Mouse (Mus musculus): Measurements from ENCODE around the gene Kdf1.
"Not testable (repeated sequence)": the region's sequence is repeated elsewhere in the genome, so short reads cannot be mapped to it uniquely, and the experiment has no call there.

Kdf1 gene

GRCm38 (mm10) chr4:133496738-133497445 lies 21.9 kb upstream of the Kdf1 start:
- no peak for DNase-seq (ENCODE audit: low spot score in 2 of 2)

DNA sequence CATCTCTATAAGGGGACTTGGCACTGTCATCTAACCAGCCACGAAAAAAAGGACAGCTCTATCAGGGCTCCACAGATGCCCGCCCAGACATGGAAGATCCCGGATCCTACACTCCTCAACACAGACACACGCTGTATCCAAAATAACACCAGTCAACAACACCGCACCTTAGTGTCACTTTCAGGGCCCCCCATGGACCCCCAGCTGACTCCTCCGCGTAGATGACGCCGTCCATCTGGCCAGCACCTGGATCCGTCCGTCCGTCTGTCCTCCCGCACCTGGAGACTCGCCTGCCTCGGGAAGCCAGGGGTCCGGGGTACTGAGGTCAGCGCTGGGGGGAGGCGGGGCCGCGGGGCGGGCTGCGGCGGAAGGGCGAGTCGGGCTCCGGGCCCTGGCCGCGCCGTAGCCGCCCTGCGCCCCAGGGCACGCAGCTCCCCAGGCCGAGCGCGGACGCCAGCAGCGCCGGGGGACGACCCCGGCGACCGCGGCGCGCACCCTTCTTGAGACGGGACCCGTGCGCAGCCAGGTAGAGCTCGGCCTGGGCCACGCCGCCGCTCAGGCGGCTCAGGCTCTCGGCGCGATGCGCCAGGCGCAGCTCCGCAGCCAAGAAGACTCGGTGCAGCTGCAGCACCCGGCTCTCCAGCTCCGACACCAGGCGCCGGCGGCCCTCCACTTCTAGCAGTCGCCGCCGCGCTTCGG lies 21.2 kb upstream of the Kdf1 start:
- no peak for DNase-seq (ENCODE audit: low spot score in 2 of 2)

- peak in 1 of 2 experiments; percentile 42 for DNase-seq (ENCODE audit: low spot score in 2 of 2)
These were observed 20.5 kb upstream of the Kdf1 start, which contains the start of gene Trnp1 for GRCm38 (mm10) chr4:133498160-133498724. Trnp1 (minus strand) TSS chr4:133498550.

DNA sequence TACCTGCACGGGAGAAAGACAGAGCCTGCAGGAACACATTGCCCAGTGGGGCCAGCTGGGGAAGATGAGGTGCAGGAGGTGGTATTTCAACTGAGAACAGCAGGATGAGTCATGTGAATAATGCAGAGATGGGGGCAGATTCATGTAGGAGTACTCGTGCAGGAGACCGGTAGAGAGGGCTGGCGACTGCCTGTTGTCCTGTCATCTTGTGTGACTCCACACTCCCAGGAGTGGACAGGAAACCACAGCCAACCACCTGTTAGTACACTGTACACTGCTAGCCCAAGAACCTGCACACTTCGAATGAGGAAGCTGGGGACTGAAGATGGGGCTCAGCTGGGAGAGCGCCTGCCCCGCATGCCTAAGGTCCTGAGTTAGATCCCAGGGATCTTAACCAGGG lies 17.2 kb upstream of the Kdf1 start:
- no peak for DNase-seq (ENCODE audit: low spot score in 2 of 2)

DNA sequence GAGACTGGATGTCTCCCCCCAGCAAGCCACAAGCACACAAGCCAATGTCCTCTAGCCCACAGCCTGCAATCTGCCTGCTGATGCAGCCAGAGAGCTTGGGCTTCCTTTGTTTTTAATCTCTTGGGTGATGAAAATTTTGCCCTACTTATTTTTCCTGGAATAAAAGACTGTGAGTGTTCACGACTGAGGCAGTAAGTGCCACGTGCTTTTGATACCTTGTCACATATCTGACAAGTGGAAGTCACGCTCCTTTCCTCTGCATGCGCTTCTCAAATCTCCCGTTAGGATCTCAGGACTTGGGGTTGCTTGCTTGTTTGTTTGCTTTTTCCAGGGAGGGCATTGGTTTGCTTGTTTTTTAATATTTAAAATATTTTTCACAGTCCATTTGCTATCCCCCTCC lies 14.5 kb upstream of the Kdf1 start:
- DNase-seq (ENCODE audit: low spot score in 2 of 2): no peak

- DNase-seq (ENCODE audit: low spot score in 2 of 2): no peak
These were observed 13.8 kb upstream of the Kdf1 start for GRCm38 (mm10) chr4:133504755-133505485.

DNA sequence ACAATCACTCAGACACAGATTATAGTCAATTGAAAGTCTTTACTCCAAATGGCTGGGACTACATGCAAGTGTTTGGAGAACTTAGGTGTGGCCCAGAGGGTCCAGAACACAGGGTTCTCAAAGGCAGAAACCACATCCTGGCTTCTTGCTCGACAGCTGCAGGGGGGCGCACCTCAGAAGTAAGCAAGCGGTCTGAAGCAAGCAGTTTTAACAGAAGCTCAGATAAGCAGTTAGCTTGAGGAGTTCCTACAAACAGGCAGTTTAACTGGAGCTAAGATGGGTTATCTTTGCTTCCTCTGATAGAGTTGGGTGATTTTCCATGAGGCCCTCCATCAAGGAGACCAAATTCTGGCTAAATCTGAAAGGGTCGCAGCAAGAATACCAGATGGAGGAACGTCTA lies 12.2 kb upstream of the Kdf1 start:
- no peak for DNase-seq (ENCODE audit: low spot score in 2 of 2)

DNA sequence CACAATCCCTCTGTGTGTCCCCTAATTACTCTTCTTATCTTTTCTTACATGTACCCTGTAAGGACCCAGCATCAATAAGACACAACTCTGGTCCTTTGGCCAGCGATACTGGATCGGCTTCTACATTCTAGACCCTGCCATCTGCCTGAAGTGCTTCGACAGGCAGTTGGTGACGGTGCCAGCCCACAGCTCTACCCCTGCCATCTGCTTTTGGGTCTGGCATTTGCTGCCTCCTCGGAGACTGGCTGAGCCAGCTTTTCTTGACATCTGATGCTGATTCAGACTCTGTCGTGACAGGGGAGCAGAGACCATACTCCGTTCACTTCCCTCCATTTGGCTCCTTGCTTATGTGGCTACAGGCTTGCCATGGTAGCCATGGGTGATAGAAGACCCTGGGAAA lies 9.8 kb upstream of the Kdf1 start:
- DNase-seq (ENCODE audit: low spot score in 2 of 2): no peak

- DNase-seq (ENCODE audit: low spot score in 2 of 2): no peak
These were observed 7.7 kb upstream of the Kdf1 start for GRCm38 (mm10) chr4:133511050-133511449.

DNA sequence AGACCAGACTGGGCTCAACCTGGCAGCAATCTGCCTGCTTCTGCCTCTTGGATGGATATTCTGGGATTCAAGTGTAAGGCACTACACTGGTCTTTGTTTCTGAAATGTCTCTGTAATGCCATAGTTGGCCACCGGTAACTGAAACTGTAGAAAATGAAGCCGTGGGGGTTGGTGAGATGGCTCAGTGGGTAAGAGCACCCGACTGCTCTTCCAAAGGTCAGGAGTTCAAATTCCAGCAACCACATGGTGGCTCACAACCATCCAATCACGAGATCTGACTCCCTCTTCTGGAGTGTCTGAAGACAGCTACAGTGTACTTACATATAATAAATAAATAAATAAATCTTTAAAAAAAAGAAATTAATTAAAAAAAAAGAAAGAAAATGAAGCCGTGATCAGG lies 6.3 kb upstream of the Kdf1 start:
- not testable (repeated sequence) for DNase-seq (ENCODE audit: low spot score in 2 of 2)

DNA sequence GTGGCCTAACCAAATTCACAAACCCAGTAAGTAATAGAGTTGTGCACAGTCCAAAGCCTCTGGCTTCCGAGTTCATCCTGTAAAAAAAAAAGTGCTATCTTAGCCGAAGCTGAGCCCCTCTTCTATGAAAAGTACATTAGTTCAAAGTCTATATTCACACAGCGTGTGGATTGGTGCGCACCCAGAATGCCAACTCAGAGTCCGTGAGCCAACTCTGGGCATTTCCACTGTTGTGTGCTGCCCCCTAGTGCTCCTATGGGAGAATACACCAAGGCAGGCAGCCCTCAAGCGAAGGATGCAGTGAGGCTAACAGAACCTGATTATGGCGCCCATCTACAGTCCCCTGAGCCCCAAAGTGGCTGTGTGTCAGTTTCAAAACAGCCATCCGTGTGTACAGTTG lies 5.8 kb upstream of the Kdf1 start:
- peak; percentile 67 to 82 for DNase-seq (ENCODE audit: low spot score in 2 of 2)

- no peak for DNase-seq (ENCODE audit: low spot score in 2 of 2)
These were observed 554 bp downstream of the Kdf1 start for GRCm38 (mm10) chr4:133519369-133519665.

DNA sequence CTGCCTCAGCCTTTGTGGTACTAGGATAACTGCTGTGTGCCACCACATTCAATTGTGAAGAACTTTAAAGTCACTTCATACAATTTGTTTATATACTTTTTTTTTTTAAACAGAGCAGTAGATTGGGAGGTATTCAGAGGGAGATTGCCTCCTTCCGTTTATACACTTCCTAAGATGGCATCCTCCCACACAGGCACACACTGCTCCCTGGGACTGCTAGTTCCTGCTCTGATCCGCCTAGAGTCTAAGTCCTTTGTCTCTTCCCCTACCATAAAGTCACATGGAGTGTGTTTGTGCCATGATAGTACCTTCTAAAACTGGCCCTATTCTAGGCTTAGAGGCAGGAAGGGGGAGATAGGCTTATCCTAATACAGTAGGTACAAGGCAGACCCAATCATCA lies 2.7 kb downstream of the Kdf1 start:
- DNase-seq (ENCODE audit: low spot score in 2 of 2): no peak

GRCm38 (mm10) chr4:133527788-133528187 lies 9.0 kb downstream of the Kdf1 start:
- no peak for DNase-seq (ENCODE audit: low spot score in 2 of 2)

GRCm38 (mm10) chr4:133532777-133533176 lies 14.0 kb downstream of the Kdf1 start:
- no peak for DNase-seq (ENCODE audit: low spot score in 2 of 2)

- no peak for DNase-seq (ENCODE audit: low spot score in 2 of 2)
These were observed 17.3 kb downstream of the Kdf1 start for GRCm38 (mm10) chr4:133536081-133536480.

DNA sequence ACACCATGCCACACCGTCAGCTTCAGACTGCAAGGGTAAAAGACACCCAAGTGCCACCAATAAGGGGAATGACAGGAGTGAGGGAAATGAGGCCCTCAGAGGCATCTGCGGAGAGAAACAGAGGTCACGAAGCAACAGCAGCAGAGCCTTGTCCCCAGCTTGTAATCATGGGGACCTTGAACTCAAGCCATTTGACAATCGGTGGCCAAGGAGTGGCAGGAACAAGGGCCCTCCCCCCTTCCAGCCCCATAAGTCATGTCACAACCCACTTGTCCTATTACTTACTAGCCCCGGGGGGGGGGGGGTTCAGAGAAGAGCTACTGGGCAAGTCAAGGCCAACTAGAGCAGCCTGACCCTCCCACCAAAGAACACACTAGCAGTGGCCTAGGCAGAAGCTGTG lies 17.9 kb downstream of the Kdf1 start:
- DNase-seq (ENCODE audit: low spot score in 2 of 2): no peak

- peak; percentile 94 to 96 for DNase-seq (ENCODE audit: low spot score in 2 of 2)
These were observed 26.8 kb downstream of the Kdf1 start, which contains the start of gene Nudc for GRCm38 (mm10) chr4:133545272-133546231. Nudc (minus strand) TSS chr4:133545996.

DNA sequence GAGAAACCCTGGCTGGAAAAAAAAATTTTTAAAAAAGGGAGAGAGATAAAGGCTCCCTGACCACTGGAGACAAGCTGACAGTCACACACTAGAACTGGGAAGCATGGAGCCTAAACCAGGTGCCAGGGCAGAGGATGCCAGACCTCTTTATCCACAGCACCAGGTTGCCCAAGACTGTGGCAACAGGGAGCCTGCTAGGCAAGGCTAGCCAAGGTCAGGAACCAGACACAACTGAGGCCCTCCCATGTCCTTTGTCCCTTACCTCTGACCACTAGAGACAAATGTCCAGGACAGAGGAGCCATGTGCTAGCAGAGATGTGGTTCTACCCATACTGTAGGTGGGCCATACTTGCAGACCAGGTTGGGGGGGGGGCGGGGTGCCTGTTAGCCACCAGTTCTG lies 33.3 kb downstream of the Kdf1 start:
- DNase-seq (ENCODE audit: low spot score in 2 of 2): no peak

GRCm38 (mm10) chr4:133552768-133553447 lies 34.1 kb downstream of the Kdf1 start, which contains the start of gene Nr0b2:
Nr0b2 (plus strand) TSS chr4:133553376.
- DNase-seq (ENCODE audit: low spot score in 2 of 2): peak in 1 of 2 experiments; percentile 30
